Mouse (Mus musculus) right cerebral cortex, adult 2 months (tissue): Measurements from ENCODE around the gene Slc27a5.

ENCODE experiments used
- DNase-seq, 2 experiments: peaks; one replicate each; pipeline ENCODE4 v3.0.0; 2021 to 2022; ENCODE audit warnings: low spot score in 2 of 2

Gene Slc27a5

DNA sequence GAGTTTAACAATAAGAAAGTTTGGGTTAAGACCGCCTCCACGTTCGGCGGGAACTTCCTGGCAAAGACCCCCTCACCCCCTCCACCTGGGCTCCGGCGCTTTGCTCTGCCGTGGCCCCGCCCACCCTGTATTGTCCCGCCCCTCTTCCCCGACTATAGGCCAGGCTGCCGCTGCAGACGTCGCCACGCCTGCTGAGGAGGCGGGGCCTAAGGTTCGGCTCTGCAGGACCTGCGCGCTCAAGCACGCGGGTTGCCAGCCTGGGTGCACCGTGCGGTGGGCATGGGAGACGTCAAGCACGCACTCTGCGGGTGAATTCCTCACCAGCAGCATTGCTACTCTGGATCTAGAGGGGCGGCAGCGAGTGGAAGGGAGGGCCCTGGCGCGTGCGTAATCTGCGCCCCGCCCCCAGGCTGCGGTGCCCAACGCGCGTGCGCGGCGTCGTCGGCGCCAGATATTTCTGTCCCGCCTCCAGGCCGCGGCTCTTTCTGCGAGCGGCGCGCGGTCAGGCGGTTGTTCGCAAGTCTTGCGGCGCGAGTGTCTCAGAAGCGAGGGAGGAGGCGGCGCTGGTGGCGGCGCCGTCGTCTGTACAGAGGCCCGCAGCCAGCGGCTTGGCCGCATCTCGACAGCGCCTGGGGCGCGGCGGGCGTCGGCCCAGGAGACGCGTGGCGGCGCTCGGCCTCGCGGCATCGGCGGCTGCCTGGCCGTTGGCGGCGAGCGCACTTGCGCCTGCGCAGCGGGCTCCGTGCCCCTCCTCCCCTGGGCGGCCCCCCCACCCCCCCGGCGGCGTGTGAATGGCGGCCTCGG is 26.1 kb upstream of the Slc27a5 start:
- peak; percentile 90 to 96 for DNase-seq

DNA sequence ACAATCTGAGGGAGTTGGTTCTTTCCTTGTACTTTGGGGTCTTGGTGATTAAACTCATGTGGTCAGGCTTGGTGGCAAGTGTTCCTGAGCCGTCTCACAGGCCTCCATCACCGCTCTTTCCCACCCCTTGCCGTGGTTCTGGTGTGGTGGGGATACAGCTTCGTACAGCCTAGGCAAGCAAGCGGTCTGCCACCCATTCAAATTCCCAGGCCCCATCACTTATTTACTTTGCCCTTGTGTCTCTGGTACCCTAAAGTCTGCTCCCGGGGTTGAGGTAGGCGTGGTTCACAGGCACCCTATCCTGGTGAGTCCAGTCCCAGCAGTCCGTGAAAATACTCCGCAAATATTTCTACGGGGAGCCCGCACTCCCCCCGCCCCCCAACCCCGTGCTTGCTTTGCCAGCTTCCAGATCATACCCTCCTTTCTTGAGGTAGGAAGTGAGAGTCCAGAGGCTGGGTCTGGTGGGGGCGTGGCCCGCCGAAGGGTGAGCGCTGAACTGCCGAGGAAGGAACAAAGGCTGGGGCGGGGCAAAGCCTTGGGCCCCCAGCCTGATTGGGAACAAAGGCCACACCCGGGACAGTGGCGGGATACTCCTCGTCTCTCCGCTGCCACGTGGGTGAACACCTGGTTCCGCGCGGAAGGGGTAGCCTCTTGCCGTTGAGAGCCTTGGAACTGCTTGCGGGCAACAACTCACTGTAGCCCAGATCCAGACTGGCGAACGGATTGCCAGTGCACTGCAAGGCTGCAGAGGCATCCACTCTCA is 25.0 kb upstream of the Slc27a5 start:
- no peak for DNase-seq

- no peak for DNase-seq
Measured at GRCm38 (mm10) chr7:13015217-13015616, 17.2 kb upstream of the Slc27a5 start.

GRCm38 (mm10) chr7:13014275-13014839 is 16.4 kb upstream of the Slc27a5 start:
- DNase-seq: no peak

DNA sequence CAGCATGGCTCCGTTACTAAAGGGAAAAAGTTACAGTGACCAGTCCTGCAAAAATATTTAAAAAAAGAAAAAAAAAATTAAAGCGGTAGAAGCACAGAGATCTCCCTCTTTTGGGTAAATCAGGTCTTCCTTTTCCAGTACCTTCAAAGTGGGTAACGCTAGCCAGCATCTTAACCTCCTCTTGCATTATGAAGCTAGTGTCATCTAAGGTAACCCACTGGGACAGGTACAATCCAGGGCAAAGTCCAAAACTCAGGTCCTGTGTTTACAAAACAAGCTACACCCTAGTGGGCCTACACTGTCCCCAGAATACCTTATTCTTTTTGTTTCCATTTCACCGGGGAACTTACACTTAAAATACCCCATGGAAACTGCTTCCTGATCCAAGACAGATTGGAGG is 15.7 kb upstream of the Slc27a5 start:
- no peak for DNase-seq

DNA sequence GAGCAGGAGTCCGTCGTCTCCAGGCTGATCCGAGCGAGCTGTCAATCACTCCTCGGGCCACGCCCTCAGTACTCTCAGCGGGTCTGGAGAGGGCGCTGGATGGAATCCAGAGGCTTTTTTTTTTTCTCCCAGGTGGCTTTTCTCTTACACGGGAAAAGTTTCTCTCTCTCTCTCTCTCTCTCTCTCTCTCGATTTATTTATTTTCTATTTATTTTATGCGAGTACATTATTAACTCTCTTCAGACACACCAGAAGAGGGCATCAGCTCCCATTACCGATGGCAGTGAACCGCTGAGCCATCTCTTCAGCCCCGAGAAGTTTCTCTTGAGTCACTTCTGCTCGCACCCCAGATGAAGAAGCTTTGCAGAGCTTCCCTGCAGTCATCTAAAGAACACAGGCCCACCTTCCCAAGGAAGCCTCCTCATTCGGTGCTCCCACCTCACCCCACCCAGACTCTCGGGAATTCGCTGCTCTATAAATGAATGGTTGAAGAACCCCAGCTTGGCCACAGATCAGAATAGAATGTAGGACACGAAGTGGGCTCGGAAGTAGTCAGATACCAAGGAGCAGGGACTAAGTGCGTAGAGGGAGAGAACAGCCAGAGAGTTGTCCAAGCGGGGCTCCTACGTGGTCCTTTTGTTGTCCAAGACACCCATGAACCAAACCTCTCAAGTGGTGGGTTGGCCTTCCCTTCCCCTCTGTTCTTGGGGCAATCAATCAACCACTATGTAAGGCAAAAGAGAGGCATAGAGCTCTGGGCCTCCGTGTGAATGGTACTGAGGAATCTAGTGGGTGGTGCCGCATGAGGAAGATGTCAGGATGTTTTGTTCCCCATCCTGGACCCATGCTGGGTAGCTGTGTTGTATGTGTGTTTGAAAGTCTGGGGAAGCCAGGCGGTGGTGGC is 12.3 kb upstream of the Slc27a5 start, which contains the start of gene Zbtb45:
Gene Zbtb45, minus strand, starts transcription at position 30 of the 904 bp plus-strand sequence.
- DNase-seq: peak in 1 of 2 experiments; percentile 16

- peak; percentile 92 to 95 for DNase-seq
Measured at GRCm38 (mm10) chr7:13009143-13010004, 11.4 kb upstream of the Slc27a5 start.

DNA sequence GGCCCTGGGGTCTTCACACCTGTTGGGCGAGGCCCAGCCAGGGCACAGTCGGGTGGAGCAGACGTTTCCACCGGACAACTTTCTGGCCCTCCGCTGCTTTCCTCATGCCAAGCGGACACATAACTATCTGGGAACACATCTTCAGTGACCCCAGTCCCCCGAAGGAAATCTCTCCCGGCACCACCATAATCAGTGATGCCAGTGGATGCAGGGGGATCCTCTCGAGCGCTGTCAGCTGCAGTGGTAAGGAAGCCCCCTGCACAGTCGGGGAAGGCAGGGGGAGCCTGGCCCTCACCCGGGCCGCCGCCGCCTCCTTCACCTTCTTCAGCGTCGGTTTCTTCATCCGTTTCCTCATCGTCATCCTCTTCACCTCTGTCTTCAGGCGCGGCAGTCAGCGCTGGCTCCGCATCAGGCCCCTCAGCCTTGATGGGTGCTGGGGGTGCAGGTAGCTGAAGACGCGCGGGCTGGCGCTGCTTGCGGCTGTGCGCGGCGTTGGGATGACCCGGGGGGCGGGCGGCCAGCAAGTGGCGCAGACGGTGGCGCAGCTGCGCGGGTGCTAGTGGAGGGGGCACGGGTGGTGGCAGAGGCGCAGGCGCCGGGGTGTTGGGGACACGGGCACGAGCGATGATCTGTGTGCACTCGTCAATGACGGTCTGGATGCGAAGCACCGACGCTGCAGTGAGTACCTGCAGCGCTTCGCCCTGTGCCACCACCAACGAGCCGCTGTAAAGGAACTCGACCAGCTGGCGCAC is 9.5 kb upstream of the Slc27a5 start:
- no peak for DNase-seq

GRCm38 (mm10) chr7:13006531-13006930 is 8.5 kb upstream of the Slc27a5 start:
- no peak for DNase-seq

- no peak for DNase-seq
Measured at GRCm38 (mm10) chr7:13006011-13006410, 8.0 kb upstream of the Slc27a5 start.

GRCm38 (mm10) chr7:13003380-13003779 is 5.4 kb upstream of the Slc27a5 start:
- no peak for DNase-seq

GRCm38 (mm10) chr7:13001584-13001983 is 3.6 kb upstream of the Slc27a5 start:
- DNase-seq: no peak

DNA sequence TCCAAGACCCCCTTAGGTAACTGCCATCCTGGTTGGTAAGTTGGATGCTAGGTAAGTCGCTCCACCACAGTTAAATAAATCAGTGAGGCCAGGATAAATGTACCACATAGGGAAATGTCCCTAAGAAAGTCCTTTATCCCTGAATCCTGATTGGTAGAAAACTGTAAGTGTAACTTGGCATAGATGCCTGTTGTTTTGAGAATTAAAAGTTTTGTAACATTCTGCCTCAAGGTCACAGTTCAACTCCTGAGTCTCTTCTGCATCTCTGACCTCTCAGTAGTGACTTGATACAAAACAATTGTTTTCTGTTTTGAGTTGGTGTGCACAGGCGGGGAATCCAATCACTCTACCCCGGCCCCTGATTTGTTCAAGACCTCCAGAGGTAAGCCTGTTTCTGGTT is 859 bp upstream of the Slc27a5 start, which contains the start of gene Trim28:
Gene Trim28, plus strand, starts transcription at position 264 of the 400 bp plus-strand sequence.
- DNase-seq: no peak

- no peak for DNase-seq
Measured at GRCm38 (mm10) chr7:12997230-12997629, 762 bp downstream of the Slc27a5 start.

DNA sequence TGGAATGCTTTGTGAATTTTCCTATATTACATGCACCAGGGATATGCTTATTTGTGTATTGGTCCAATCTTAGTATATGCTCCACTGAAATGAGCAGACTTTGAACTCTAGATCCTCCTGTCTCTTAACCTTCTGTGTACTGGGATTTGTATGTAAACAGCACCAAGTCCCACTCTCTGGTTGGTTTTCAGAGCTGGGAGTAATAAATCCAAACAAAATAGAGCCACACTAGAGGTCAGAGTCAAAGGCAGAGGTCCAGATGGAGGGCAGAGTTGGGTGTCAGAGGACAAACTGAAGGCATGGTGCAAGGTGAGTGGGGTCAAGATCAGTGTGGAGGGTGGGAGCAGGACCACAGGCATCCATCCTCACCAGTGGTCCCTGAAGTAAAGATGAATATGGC is 2.1 kb downstream of the Slc27a5 start:
- no peak for DNase-seq

DNA sequence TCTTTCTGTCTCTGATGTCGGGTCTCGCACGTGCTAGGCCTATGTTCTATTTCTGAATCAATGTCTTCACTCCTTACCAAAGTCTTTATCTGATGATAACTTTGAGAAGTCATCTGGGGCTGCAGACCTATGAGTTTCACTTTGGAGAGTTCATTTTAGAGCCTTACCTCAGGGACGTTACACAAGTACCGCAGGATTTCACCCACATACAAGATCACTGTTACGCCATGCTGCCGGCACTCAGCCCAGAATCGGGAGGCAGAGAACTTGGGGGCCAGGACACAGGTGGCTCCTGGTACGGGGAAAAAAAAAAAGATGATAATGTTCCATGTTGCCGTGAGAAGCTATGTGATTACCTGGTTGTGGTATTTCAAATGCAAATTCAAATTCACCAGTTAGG is 4.8 kb downstream of the Slc27a5 start:
- DNase-seq: no peak

DNA sequence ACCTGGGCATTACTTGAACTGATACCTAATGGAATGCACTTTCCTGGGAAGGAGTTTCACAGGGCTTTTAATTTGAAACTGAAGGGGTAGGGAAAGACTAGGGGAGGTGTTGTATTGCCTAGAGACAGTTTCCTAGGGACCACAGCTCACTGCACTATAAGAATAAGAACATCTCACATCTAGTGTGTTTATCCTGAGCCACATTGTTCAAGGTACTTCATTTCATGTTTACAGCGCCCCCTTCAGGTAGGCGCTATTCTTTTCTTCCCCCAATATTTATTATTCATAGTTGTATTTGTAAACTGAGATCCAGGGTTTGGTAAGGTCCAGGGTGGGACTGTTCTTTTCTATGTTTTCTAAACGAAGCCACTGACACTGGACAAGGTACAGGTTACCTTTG is 5.8 kb downstream of the Slc27a5 start:
- DNase-seq: no peak

DNA sequence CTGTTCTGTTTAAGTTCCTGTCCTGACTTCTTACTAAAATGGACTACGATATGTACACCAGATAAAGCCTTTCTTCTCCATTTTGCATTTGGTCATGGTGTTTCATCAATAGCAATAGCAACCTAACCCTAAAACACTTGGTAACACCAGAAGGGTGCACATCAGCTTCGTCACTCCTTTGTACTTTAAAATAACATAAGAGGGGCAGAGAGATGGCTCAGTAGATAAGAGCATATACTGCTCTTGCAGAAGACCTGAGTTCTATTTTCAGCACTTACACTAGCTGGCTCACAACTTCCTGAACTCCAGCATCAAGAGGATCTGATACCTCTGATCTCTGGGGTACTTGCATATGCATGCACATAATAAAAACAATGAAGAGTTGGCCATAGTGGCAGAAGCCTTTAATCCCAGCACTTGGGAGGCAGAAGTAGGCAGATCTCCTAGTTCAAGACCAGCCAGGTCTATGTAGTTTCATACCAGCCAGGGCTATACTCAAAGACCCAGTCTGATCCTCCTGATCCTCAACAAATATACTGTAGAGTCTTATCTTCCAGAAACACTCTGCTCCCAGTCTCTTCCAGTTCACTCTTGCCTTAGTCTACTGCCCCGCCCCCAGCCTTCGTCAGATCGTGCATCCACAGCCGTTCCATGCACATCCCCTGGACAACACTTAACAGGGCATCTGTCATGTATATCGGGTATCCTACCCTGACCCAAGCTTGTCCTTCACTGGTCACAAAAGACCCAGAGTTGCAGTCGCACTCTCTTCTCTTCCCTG is 10.4 kb downstream of the Slc27a5 start:
- no peak for DNase-seq

- DNase-seq: no peak
Measured at GRCm38 (mm10) chr7:12986906-12987305, 11.1 kb downstream of the Slc27a5 start.
